Mouse (Mus musculus): ENCODE results near the gene Naxd.

DNA sequence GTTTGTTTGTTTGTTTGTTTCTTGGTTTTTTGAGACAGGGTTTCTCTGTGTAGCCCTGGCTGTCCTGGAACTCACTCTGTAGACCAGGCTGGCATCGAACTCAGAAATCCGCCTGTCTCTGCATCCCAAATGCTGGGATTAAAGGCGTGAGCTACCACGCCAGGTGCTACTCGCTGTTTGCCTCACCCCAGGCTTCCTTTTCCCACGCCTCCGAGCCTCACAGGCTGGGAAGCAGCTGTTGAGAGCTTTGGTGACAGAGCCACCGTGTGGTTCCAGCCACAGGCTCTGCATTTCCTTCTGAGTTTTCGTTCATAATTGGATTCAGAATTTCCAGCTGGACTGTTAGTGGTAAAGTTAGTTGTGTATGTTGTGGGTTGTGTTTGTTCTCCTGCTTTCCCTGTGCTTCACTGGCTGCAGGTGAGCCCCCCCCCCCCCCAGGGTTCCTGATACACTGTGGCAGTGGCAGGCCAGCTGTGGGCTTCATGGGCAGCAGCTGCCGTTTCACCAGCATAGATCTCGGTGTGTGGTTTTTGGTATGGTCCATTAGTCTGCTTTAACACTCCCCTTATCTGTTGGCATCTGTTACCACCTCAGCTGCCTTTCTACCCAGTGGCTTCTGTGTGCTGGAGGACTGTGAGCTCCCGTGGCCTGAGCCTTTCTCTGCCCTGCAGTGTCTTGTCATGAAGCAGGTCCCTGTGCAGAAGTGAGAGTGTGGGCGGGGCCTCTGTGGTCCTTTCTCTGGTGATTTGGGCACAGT, 6.3 kb downstream of the Naxd start:
- TF ChIP-seq CTCF (conservative IDR thresholded peaks at IDR 0.05; ENCODE audit: low read length) (no peak), NANOG (IDR thresholded peaks at IDR 0.05; ENCODE audit: borderline replicate concordance, low read length) (no peak)
